Mouse (Mus musculus) cerebellum, adult 9-10 months (tissue): ENCODE results near the gene Syt17.
"Not testable (repeated sequence)": the region's sequence is repeated elsewhere in the genome, so short reads cannot be mapped to it uniquely, and the experiment has no call there.

ENCODE experiments used
- DNase-seq: peaks from one replicate; pipeline ENCODE4 v3.0.0; 2022

Gene Syt17

DNA sequence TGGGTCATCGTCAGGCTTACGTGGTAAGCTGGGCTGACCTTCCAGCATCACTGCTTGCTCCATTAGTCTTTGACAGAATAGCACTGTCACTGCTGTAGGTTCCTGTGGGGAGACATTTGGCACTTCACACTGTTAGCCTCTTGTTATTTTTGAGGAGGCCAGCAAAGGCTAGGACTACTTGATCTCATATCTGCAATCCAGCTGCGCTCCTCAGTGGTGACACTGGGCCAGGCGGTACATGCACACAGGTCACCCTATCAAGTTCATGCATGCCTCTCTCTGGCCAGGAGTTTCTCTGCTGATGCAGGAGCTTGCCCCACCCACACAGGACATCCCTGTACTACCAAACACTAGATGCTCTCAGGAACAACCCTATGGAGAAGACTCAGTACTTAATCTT, 71.4 kb downstream of the Syt17 start:
- DNase-seq, result no peak

- DNase-seq, result no peak
Observed at GRCm38 (mm10) chr7:118375341-118375740, 72.7 kb downstream of the Syt17 start.

DNA sequence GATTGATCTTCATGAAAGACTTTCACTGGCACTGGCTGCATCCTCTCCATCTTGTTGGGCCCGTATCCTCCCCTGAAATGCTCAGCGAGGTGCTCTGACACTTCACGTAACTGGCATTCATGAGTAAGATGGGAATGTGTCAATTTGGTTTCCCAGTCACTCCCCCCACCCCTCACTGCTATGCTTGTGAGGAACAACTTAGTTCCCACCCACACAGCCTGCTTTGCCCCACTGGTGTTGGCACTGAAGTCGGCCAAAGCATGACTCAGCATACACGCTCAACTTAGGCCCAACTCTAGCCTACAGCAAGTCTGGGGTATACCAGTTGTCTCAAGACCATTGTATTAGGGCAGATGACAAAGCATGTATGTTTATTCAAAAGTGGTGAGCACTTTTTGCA, 76.7 kb downstream of the Syt17 start:
- DNase-seq, result no peak

DNA sequence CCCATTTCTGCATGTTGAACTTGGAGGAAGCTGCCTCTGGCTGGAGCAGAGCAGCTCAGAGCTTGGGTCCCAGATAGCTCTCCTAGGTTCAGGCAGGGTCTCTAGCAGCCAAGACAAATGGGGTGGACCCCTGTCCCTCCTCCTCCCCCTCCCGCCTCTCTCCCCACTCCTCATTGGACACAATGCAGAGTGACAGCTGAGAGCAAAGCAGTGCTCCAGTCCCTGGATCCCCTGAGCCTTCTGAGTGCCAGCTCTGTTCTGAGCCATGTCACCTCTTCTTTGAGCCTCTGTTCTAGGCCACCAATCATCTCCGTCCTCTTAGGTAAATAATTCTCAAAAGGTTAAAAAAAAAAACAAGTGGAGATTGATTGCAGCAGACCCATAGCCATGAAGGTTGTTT, 78.3 kb downstream of the Syt17 start:
- DNase-seq, result no peak

GRCm38 (mm10) chr7:118365902-118366301, 82.1 kb downstream of the Syt17 start:
- DNase-seq, result no peak

- DNase-seq, result no peak
Observed at GRCm38 (mm10) chr7:118365251-118365650, 82.8 kb downstream of the Syt17 start.

DNA sequence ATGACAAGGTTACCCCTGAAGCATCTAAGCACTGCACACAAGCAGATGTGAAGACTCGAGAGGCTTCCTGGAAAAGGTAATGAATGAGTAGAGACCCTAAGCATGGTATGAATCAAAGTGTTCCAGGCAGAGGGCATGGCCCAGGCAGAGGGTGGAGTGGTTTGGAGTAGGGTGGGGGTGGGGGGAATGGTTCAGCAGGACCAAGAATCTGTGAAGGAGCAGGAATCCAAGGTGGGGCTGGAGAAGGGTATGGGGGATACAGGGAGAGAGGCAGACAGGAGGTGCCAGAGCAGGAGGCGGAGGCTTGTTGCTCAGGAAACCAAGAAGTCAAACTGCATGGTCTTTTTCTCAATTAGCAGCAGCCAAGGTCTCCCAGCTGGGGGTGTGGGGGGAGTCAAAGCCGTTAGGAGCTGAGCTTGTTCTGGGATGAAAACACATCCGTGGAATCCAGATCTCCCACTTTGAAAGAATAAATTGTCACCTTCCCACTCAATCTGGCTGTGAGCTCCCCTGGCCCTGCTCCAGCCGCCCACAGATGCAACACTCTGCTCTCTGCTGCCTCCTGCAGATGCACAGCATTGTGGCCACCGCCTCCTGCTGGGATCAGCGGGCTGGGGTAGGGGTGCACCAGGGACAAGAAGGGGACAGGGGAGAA, 83.5 kb downstream of the Syt17 start:
- no peak for DNase-seq

GRCm38 (mm10) chr7:118363587-118364233, 84.3 kb downstream of the Syt17 start:
- DNase-seq, result no peak

- no peak for DNase-seq
Observed at GRCm38 (mm10) chr7:118362931-118363330, 85.1 kb downstream of the Syt17 start.

DNA sequence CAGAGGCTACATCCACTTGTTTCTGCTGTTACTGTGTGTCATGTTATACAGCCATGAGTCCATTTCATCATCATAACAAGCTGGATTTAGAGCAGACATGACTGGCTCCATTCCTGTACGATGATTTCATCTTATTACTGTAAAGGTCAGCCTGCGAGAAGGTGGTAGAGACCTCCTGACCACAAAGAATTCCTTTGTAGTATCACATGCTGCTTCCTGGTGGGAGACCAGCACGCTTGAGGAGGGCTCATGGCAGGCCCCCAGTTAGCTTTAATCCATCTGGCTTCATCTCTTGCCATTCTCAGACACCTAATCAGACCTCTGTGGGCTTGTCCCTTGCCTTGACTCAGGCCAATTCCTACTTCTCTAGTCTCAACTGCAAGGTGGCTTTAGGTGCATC, 85.8 kb downstream of the Syt17 start:
- DNase-seq, result no peak

- no peak for DNase-seq
Observed at GRCm38 (mm10) chr7:118358977-118359376, 89.0 kb downstream of the Syt17 start.

- DNase-seq, result not testable (repeated sequence)
Observed at GRCm38 (mm10) chr7:118356410-118357005, 91.5 kb downstream of the Syt17 start.

DNA sequence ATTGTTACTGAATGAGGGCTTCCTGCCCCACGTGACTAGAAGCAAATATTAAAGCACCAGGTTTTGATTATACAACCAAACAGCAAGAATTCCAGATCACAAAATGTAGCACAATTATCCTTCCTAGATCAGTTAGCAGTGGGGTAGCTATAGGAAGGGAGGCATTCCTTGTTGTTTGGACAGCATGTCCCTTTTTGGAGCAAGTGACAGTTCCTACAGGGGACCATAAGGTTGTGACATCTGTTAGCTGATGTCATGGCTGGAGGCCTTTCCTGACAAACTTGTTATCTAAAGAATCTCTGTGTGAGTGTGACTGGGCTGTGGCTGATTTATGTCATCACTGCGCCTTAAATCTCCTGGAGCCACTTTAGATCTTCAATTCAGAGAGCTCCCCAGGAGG, 97.2 kb downstream of the Syt17 start:
- peak; percentile 56 for DNase-seq

- no peak for DNase-seq
Observed at GRCm38 (mm10) chr7:118346943-118347342, 101.1 kb downstream of the Syt17 start.

DNA sequence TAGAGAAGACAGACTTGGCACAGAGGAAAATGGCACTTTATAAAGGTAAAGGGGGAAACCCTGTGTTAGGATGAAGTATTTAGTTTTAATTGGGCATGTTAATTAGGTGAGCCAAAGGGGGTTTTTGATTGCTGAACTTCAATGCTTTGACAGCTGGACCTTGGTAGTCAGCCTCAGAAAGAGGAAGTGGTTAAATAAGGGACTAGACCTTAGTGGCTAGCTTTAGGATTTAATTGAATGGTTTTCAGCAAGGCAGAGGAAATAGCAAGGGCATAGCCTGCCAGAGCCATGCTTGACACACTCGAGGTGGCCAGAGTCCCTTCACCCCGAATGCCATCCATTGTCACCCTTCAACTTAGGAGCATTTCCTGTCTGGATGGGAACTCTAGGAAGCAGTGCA, 101.6 kb downstream of the Syt17 start:
- no peak for DNase-seq

DNA sequence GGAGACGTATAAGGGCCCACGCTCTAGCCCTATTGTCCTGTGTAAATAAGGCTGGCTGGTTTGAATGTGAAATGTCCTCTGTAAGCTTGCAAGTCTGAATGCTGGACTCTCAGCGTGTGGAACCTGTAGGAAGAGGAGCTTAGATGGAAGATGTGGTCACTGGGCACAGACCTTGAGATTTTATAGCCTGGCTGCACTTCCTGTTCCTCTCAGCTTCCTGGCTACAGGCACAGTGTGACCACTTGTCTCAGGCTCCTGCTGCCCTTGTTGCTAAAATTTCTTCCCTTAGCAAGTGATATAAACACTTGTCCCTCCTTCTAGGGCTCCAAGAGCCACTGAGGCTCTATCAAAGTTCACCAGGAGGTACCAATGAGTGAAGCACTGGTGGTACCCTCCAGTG, 102.6 kb downstream of the Syt17 start:
- no peak for DNase-seq

GRCm38 (mm10) chr7:118344701-118345100, 103.3 kb downstream of the Syt17 start:
- no peak for DNase-seq
